Mouse (Mus musculus) layer of hippocampus, postnatal 10 days (tissue): ENCODE results near the gene Ngfr. TPM values are rescaled to one million over a fixed set of nuclear protein-coding genes. Genes with fewer than 3 reads are reported as not detected.

Experiments
- DNase-seq, 2 experiments: peaks; one replicate each; pipeline ENCODE4 v3.0.0; 2021; ENCODE audit warnings: low spot score in 2 of 2
- total RNA-seq, 2 experiments: library from RNA; stranded (reverse); gene quantifications; 2 replicates each; pipeline ENCODE4 v1.2.3; 2021

Ngfr gene
- total RNA-seq, 2 experiments from 2014 or later: 2.4 to 3.6 TPM

DNA sequence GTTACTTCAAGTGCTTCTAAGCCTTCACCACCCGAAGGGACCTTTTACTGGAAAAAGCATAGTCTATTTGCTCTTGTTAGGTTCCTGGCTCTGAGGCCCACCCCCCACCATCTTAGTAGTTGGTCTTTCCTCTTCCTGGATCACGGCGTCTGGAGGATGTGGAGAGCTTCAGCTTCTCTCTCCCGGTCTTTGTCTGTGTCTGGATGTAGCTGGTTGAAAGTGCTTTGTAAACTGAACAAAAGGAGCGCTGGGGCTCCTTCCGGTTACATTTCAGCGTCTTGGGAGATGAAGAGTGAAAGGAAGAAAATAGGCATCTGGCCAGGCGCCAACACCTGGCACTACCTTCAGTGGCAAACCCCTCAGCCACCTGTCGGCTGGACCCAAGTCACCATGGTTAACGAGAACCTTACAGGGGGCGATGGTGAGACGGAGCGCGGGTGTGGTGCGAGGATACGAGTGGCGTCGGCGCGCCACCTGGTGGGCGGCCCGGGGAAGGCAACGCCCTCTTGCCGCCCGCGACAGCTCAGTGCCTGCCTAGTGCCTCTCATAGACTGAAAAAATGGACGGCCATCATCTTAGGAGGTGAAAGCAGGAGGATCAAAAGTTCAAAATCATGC, 67.0 kb downstream of the Ngfr start:
- DNase-seq: peak; percentile 91 to 93

DNA sequence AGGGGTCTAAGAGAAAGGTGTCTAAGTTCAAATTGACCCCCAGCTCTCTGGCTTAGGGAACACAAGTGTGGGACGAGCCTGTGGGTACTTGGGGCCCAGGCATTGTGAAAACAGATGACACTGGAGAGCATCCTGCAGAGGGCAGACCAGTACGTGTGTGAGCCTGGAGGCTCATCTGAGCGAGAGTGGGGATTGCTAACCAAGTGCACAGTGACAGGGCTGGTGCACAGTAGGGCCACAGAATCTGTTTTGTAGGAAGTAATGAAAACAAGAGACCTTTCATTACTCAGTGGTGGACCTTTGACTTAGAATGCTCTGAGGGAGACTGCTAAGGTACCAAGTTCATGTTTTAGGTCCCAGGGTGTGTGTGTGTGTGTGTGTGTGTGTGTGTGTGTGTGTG, 67.5 kb downstream of the Ngfr start:
- no peak for DNase-seq

DNA sequence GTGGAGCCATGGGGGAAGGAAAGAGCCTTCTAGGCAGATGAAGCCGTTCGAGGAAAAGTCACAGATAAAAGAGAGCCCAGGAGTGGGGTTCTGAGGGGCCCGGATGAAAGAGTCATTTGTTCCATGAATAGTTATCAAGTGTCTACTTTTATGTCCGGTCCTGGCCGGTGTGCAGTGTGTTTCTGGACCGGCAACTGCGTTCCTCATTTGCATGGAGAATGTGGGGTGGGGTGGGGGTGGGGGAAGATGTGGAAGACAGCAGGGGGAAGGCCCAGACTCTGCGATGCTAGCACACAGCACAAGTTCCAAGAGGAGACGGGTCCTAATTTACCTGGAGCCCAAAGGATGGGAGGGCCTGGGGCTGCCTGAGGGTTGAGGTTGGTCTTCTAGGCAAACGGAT, 68.2 kb downstream of the Ngfr start:
- DNase-seq: no peak

Other genes with a start within 250 kb of the Ngfr start
- 10 to 100 TPM; 75.0 to 81.6 TPM for gene Slc35b1, start 203.0 kb downstream of the Ngfr start, total RNA-seq
- gene Spop, start 173.7 kb downstream of the Ngfr start, total RNA-seq: 100 to 1,000 TPM; 132 to 137 TPM
- gene Nxph3, start 73.2 kb downstream of the Ngfr start, total RNA-seq: 10 to 100 TPM; 27.3 to 35.2 TPM
- 100 to 1,000 TPM; 110 to 124 TPM for gene Phb, start 79.2 kb upstream of the Ngfr start, total RNA-seq
- 10 to 100 TPM; 51.1 to 52.1 TPM for gene Zfp652, start 124.9 kb upstream of the Ngfr start, total RNA-seq
- 1 to 10 TPM; 1.6 to 1.8 TPM for gene B130006D01Rik, start 135.9 kb upstream of the Ngfr start, total RNA-seq
- gene Phospho1, start 236.8 kb upstream of the Ngfr start, total RNA-seq: 10 to 100 TPM; 17.8 to 21.3 TPM
- 1 to 10 TPM; 2.1 to 2.6 TPM for gene Gngt2, start 249.5 kb upstream of the Ngfr start, total RNA-seq